Mouse (Mus musculus) hindbrain, embryonic 16.5 days (tissue): ENCODE data around the gene Stx7. TPM values are rescaled to one million over a fixed set of nuclear protein-coding genes. Genes with fewer than 3 reads are reported as not detected.
A peak's percentile ranks its signal among the peaks of the same experiment; 100 is the strongest.

ENCODE experiments used
- ATAC-seq: fragments of 200-750 bp; cut with Nextera tagmentation; 2 replicates; pipeline ENCODE4 v1.8.0; 2017; ENCODE audit warnings: moderate TSS enrichment, moderate library complexity
- H3K27ac ChIP-seq: fragments of 300-500 bp; sonication (generic); 2 replicates; pipeline ENCODE4 v1.5.1; 2014; ENCODE audit warnings: low read depth, mild to moderate bottlenecking, control low read depth, low read length, moderate library complexity
- H3K27me3 ChIP-seq: fragments of 300-500 bp; sonication (generic); replicated peaks from 2 replicates; pipeline ENCODE4 v1.6.1; 2014; ENCODE audit warnings: low read length; ENCODE audit not compliant: control insufficient read depth, insufficient read depth
- H3K36me3 ChIP-seq: fragments of 300-500 bp; sonication (generic); 2 replicates; pipeline ENCODE4 v1.6.1; 2014; ENCODE audit warnings: mild to moderate bottlenecking, low read length, moderate library complexity, mixed read lengths; ENCODE audit not compliant: control insufficient read depth, insufficient read depth
- H3K4me1 ChIP-seq: fragments of 300-500 bp; sonication (generic); 2 replicates; pipeline ENCODE4 v1.6.1; 2014; ENCODE audit warnings: low read depth, low read length; ENCODE audit not compliant: control insufficient read depth, insufficient read depth
- H3K4me2 ChIP-seq: fragments of 300-500 bp; sonication (generic); 2 replicates; pipeline ENCODE4 v1.6.1; 2014; ENCODE audit warnings: mild to moderate bottlenecking, low read length, control low read depth, moderate library complexity
- H3K4me3 ChIP-seq: fragments of 300-500 bp; sonication (generic); 2 replicates; pipeline ENCODE4 v1.5.1; 2014; ENCODE audit warnings: mild to moderate bottlenecking, low read length, control low read depth, moderate library complexity
- H3K9ac ChIP-seq: fragments of 300-500 bp; sonication (generic); 2 replicates; pipeline ENCODE4 v1.6.1; 2014; ENCODE audit warnings: low read depth, mild to moderate bottlenecking, control low read depth, low read length, moderate library complexity
- H3K9me3 ChIP-seq: fragments of 300-500 bp; sonication (generic); 2 replicates; pipeline ENCODE4 v1.6.1; 2014; ENCODE audit warnings: mild to moderate bottlenecking, low read length, moderate library complexity; ENCODE audit not compliant: control insufficient read depth
- WGBS: fragments of 180-500 bp; shearing (Covaris S2); extraction: QIAGEN DNeasy Blood & Tissue Kit; methylation state at CpG from one replicate; pipeline ENCODE4 v1.1.7; 2014; 5-methylcytosine and 5-hydroxymethylcytosine counted together
- polyA plus RNA-seq: library from polyadenylated mRNA; unstranded; fragments of >200 nt; fragmentation: Nextera tagmentation; extraction: Ambion mirVana; gene quantifications from 2 replicates; pipeline ENCODE4 v1.2.1, GENCODE M21; 2015

Stx7 gene
- polyA plus RNA-seq, 1 experiment from 2014 or later: 358 TPM

GRCm38 (mm10) chr10:24133132-24133531 lies 16.0 kb upstream of the Stx7 start:
- Histone ChIP-seq H3K9me3 (no peaks in the 10 kb centered on the region), H3K4me2 (no peak overlapping the region), H3K4me1 (no peaks in the 10 kb centered on the region), H3K27me3 (no peaks in the 10 kb centered on the region), H3K36me3 (no peaks in the 10 kb centered on the region), H3K4me3 (no peak overlapping the region), H3K27ac (no peak overlapping the region), H3K9ac (no peak overlapping the region)
- no peak for ATAC-seq
- WGBS: 56% methylated on average over 2 of the region's 2 CpGs

- Histone ChIP-seq H3K9ac (no peak overlapping the region), H3K36me3 (no peaks in the 10 kb centered on the region), H3K9me3 (no peaks in the 10 kb centered on the region), H3K27ac (no peak overlapping the region), H3K4me3 (no peak overlapping the region), H3K27me3 (no peaks in the 10 kb centered on the region), H3K4me2 (no peak overlapping the region), H3K4me1 (no peaks in the 10 kb centered on the region)
- WGBS: 68% methylated on average over 7 of the region's 7 CpGs
- ATAC-seq: no peak
These were observed 14.9 kb upstream of the Stx7 start for GRCm38 (mm10) chr10:24134071-24134645.

GRCm38 (mm10) chr10:24138623-24139261 lies 10.4 kb upstream of the Stx7 start:
- Histone ChIP-seq H3K27ac (no peak overlapping the region), H3K4me3 (no peak overlapping the region), H3K9me3 (no peaks in the 10 kb centered on the region), H3K27me3 (no peaks in the 10 kb centered on the region), H3K4me2 (no peak overlapping the region), H3K4me1 (no peaks in the 10 kb centered on the region), H3K9ac (no peak overlapping the region), H3K36me3 (no peaks in the 10 kb centered on the region)
- no peak for ATAC-seq
- WGBS: 90% methylated on average over 2 of the region's 2 CpGs

- H3K9me3 ChIP-seq: no peaks in the 10 kb centered on the region
- no peak for ATAC-seq
- no peak overlapping the region for H3K9ac ChIP-seq
- H3K4me1 ChIP-seq: no peaks in the 10 kb centered on the region
- no peak overlapping the region for H3K27ac ChIP-seq
- H3K27me3 ChIP-seq: no peaks in the 10 kb centered on the region
- H3K4me3 ChIP-seq: no peak overlapping the region
- WGBS: 86% methylated on average over 3 of the region's 3 CpGs
- no peak overlapping the region for H3K4me2 ChIP-seq
- H3K36me3 ChIP-seq: no peaks in the 10 kb centered on the region
These were observed 6.4 kb upstream of the Stx7 start for GRCm38 (mm10) chr10:24142735-24143134.

GRCm38 (mm10) chr10:24150086-24150485 lies 984 bp downstream of the Stx7 start:
- no peaks in the 10 kb centered on the region for H3K27me3 ChIP-seq
- no peaks in the 10 kb centered on the region for H3K9me3 ChIP-seq
- peaks cover 9% of the 10 kb centered on the region for H3K4me1 ChIP-seq
- no peak overlapping the region for H3K27ac ChIP-seq
- ATAC-seq: no peak
- H3K4me2 ChIP-seq: peak overlapping the region; percentile 75
- H3K4me3 ChIP-seq: peak overlapping the region; percentile 87
- H3K36me3 ChIP-seq: 0 out of 2 replicates have a peak, but pooled peaks cover under 1% of the 10 kb centered on the region
- H3K9ac ChIP-seq: peak overlapping the region; percentile 56
- WGBS: 32% methylated on average over 7 of the region's 7 CpGs

GRCm38 (mm10) chr10:24158470-24159254 lies 9.6 kb downstream of the Stx7 start:
- peaks cover 26% of the 10 kb centered on the region for H3K36me3 ChIP-seq
- no peaks in the 10 kb centered on the region for H3K9me3 ChIP-seq
- WGBS: 94% methylated on average over 12 of the region's 12 CpGs
- no peaks in the 10 kb centered on the region; the same call in 1 of the 2 replicates for H3K4me1 ChIP-seq
- no peak overlapping the region for H3K27ac ChIP-seq
- H3K9ac ChIP-seq: no peak overlapping the region
- H3K4me3 ChIP-seq: no peak overlapping the region
- no peaks in the 10 kb centered on the region for H3K27me3 ChIP-seq
- ATAC-seq: 0 out of 2 replicates have a peak, but pooled peaks have one; percentile 49
- no peak overlapping the region for H3K4me2 ChIP-seq

- no peaks in the 10 kb centered on the region for H3K9me3 ChIP-seq
- peaks cover 26% of the 10 kb centered on the region for H3K36me3 ChIP-seq
- H3K27ac ChIP-seq: no peak overlapping the region
- ATAC-seq: no peak
- H3K4me3 ChIP-seq: no peak overlapping the region
- peaks cover 2% of the 10 kb centered on the region for H3K4me1 ChIP-seq
- H3K4me2 ChIP-seq: no peak overlapping the region
- H3K27me3 ChIP-seq: no peaks in the 10 kb centered on the region
- 46% methylated on average over 5 of the region's 5 CpGs for WGBS
- no peak overlapping the region for H3K9ac ChIP-seq
These were observed 10.5 kb downstream of the Stx7 start for GRCm38 (mm10) chr10:24159575-24159974.

GRCm38 (mm10) chr10:24160349-24160748 lies 11.2 kb downstream of the Stx7 start:
- no peak overlapping the region for H3K4me3 ChIP-seq
- peaks cover 23% of the 10 kb centered on the region for H3K36me3 ChIP-seq
- H3K4me1 ChIP-seq: peaks cover 7% of the 10 kb centered on the region
- no peak overlapping the region for H3K4me2 ChIP-seq
- ATAC-seq: no peak
- H3K9ac ChIP-seq: no peak overlapping the region
- 92% methylated on average over 7 of the region's 7 CpGs for WGBS
- no peaks in the 10 kb centered on the region for H3K9me3 ChIP-seq
- H3K27me3 ChIP-seq: no peaks in the 10 kb centered on the region
- H3K27ac ChIP-seq: no peak overlapping the region
